Mouse (Mus musculus) midbrain, embryonic 11.5 days (tissue): ENCODE measurements around the gene Ube2f. TPM values are rescaled to one million over a fixed set of nuclear protein-coding genes. Genes with fewer than 3 reads are reported as not detected.

Experiments
- ATAC-seq: fragments of 200-750 bp; cut with Nextera tagmentation; 2 replicates; pipeline ENCODE4 v1.8.0; 2017; ENCODE audit warnings: moderate TSS enrichment, moderate library complexity; ENCODE audit not compliant: low FRiP score
- DNase-seq: peaks from one replicate; pipeline ENCODE4 v3.0.0; 2015; ENCODE audit warnings: low spot score; ENCODE audit errors: missing footprints
- H3K27ac ChIP-seq: fragments of 300-500 bp; sonication (generic); 2 replicates; pipeline ENCODE4 v1.5.1; 2014; ENCODE audit warnings: low read depth, low read length
- H3K27me3 ChIP-seq: fragments of 300-500 bp; sonication (generic); 2 replicates; pipeline ENCODE4 v1.6.1; 2014; ENCODE audit warnings: mild to moderate bottlenecking, low read length, moderate library complexity, mixed read lengths; ENCODE audit not compliant: control insufficient read depth, insufficient read depth
- H3K36me3 ChIP-seq: fragments of 300-500 bp; sonication (generic); 2 replicates; pipeline ENCODE4 v1.6.1; 2014; ENCODE audit warnings: mild to moderate bottlenecking, low read length, moderate library complexity, mixed read lengths; ENCODE audit not compliant: control insufficient read depth, insufficient read depth
- H3K4me1 ChIP-seq: fragments of 300-500 bp; sonication (generic); 2 replicates; pipeline ENCODE4 v1.6.1; 2014; ENCODE audit warnings: low read length; ENCODE audit not compliant: control insufficient read depth, insufficient read depth
- H3K4me2 ChIP-seq: fragments of 300-500 bp; sonication (generic); 2 replicates; pipeline ENCODE4 v1.6.1; 2014; ENCODE audit warnings: mild to moderate bottlenecking, moderate library complexity
- H3K4me3 ChIP-seq: fragments of 300-500 bp; sonication (generic); 2 replicates; pipeline ENCODE4 v1.5.1; 2014; ENCODE audit warnings: low read depth, low read length
- H3K9ac ChIP-seq: fragments of 300-500 bp; sonication (generic); 2 replicates; pipeline ENCODE4 v1.6.1; 2014; ENCODE audit warnings: low read length
- H3K9me3 ChIP-seq: fragments of 300-500 bp; sonication (generic); 2 replicates; pipeline ENCODE4 v1.6.1; 2016; ENCODE audit warnings: low read length; ENCODE audit not compliant: control insufficient read depth
- WGBS: fragments of 180-500 bp; shearing (Covaris S2); extraction: QIAGEN DNeasy Blood & Tissue Kit; methylation state at CpG from one replicate; pipeline ENCODE4 v1.1.7; 2014; 5-methylcytosine and 5-hydroxymethylcytosine counted together
- polyA plus RNA-seq: library from polyadenylated mRNA; unstranded; fragments of >200 nt; fragmentation: Nextera tagmentation; extraction: Ambion mirVana; gene quantifications from 2 replicates; pipeline ENCODE4 v1.2.1, GENCODE M21; 2014

Ube2f gene
- polyA plus RNA-seq, 1 experiment from 2014 or later: 88.5 TPM

GRCm38 (mm10) chr1:91278410-91279119 lies 28.5 kb downstream of the Ube2f start:
- H3K27me3 ChIP-seq: no peaks in the 10 kb centered on the region
- H3K36me3 ChIP-seq: peaks cover 3% of the 10 kb centered on the region; the same call in 1 of the 2 replicates
- H3K4me1 ChIP-seq: no peaks in the 10 kb centered on the region
- DNase-seq: no peak
- H3K4me2 ChIP-seq: no peak overlapping the region
- no peak for ATAC-seq
- H3K4me3 ChIP-seq: no peak overlapping the region
- H3K9ac ChIP-seq: no peak overlapping the region
- no peak overlapping the region for H3K27ac ChIP-seq
- 94% methylated on average over 3 of the region's 3 CpGs for WGBS
- H3K9me3 ChIP-seq: no peaks in the 10 kb centered on the region

GRCm38 (mm10) chr1:91279126-91279525 lies 29.0 kb downstream of the Ube2f start:
- no peak for DNase-seq
- Histone ChIP-seq H3K9ac (no peak overlapping the region), H3K27ac (no peak overlapping the region), H3K4me1 (no peaks in the 10 kb centered on the region), H3K27me3 (no peaks in the 10 kb centered on the region), H3K36me3 (peaks cover 3% of the 10 kb centered on the region; the same call in 1 of the 2 replicates), H3K4me3 (no peak overlapping the region), H3K9me3 (no peaks in the 10 kb centered on the region), H3K4me2 (no peak overlapping the region)
- 78% methylated on average over 1 of the region's 1 CpGs for WGBS
- no peak for ATAC-seq

- no peaks in the 10 kb centered on the region for H3K9me3 ChIP-seq
- 90% methylated on average over 1 of the region's 1 CpGs for WGBS
- DNase-seq: no peak
- peaks cover 5% of the 10 kb centered on the region; the same call in 1 of the 2 replicates for H3K36me3 ChIP-seq
- no peak overlapping the region for H3K9ac ChIP-seq
- H3K4me2 ChIP-seq: no peak overlapping the region
- no peaks in the 10 kb centered on the region for H3K4me1 ChIP-seq
- no peak for ATAC-seq
- H3K4me3 ChIP-seq: no peak overlapping the region
- no peaks in the 10 kb centered on the region for H3K27me3 ChIP-seq
- no peak overlapping the region for H3K27ac ChIP-seq
Observed at GRCm38 (mm10) chr1:91282582-91282981, 32.5 kb downstream of the Ube2f start.

GRCm38 (mm10) chr1:91289375-91289774 lies 39.3 kb downstream of the Ube2f start:
- Histone ChIP-seq H3K36me3 (0 out of 2 replicates have a peak, but pooled peaks cover 2% of the 10 kb centered on the region), H3K4me2 (no peak overlapping the region), H3K4me1 (no peaks in the 10 kb centered on the region), H3K9me3 (no peaks in the 10 kb centered on the region), H3K27ac (no peak overlapping the region), H3K27me3 (no peaks in the 10 kb centered on the region), H3K4me3 (no peak overlapping the region), H3K9ac (no peak overlapping the region)
- WGBS: 90% methylated on average over 1 of the region's 1 CpGs
- ATAC-seq (no peak), DNase-seq (no peak)

GRCm38 (mm10) chr1:91292101-91292825 lies 42.2 kb downstream of the Ube2f start:
- 91% methylated on average over 11 of the region's 11 CpGs for WGBS
- Histone ChIP-seq H3K4me1 (no peaks in the 10 kb centered on the region), H3K9me3 (no peaks in the 10 kb centered on the region), H3K4me2 (no peak overlapping the region), H3K27ac (no peak overlapping the region), H3K4me3 (no peak overlapping the region), H3K9ac (no peak overlapping the region), H3K27me3 (no peaks in the 10 kb centered on the region), H3K36me3 (no peaks in the 10 kb centered on the region)
- DNase-seq (no peak), ATAC-seq (no peak)

GRCm38 (mm10) chr1:91295544-91295943 lies 45.4 kb downstream of the Ube2f start:
- Histone ChIP-seq H3K36me3 (no peaks in the 10 kb centered on the region), H3K9me3 (no peaks in the 10 kb centered on the region), H3K4me1 (peaks cover 6% of the 10 kb centered on the region; the same call in 1 of the 2 replicates), H3K9ac (no peak overlapping the region), H3K4me3 (no peak overlapping the region), H3K4me2 (no peak overlapping the region), H3K27me3 (no peaks in the 10 kb centered on the region), H3K27ac (no peak overlapping the region)
- no peak for DNase-seq
- WGBS: 91% methylated on average over 6 of the region's 6 CpGs
- no peak for ATAC-seq

GRCm38 (mm10) chr1:91297799-91298744 lies 48.0 kb downstream of the Ube2f start, which contains the start of gene Scly:
Scly (plus strand) TSS chr1:91298338.
- Histone ChIP-seq H3K27ac (no peak within 1 kb of the TSS), H3K4me2 (peak within 1 kb of the TSS; percentile 64), H3K27me3 (no peaks in the 10 kb centered on the region), H3K4me1 (peaks cover 6% of the 10 kb centered on the region; the same call in 1 of the 2 replicates), H3K9ac (peak within 1 kb of the TSS; percentile 76), H3K4me3 (peak within 1 kb of the TSS; percentile 83), H3K36me3 (no peaks in the 10 kb centered on the region), H3K9me3 (no peaks in the 10 kb centered on the region)
- DNase-seq: peak; percentile 97
- peak; percentile 99 for ATAC-seq
- under 1% methylated on average over 63 of the region's 65 CpGs for WGBS

- no peak for DNase-seq
- no peak for ATAC-seq
- Histone ChIP-seq H3K9ac (peak overlapping the region; percentile 36), H3K4me1 (peaks cover 6% of the 10 kb centered on the region; the same call in 1 of the 2 replicates), H3K4me2 (peak overlapping the region; percentile 64), H3K9me3 (no peaks in the 10 kb centered on the region), H3K27me3 (no peaks in the 10 kb centered on the region), H3K27ac (no peak overlapping the region), H3K36me3 (no peaks in the 10 kb centered on the region), H3K4me3 (peak overlapping the region; percentile 83)
- WGBS: 83% methylated on average over 13 of the region's 13 CpGs
Observed at GRCm38 (mm10) chr1:91299026-91299706, 49.1 kb downstream of the Ube2f start.
